Mouse (Mus musculus): ENCODE measurements around the gene Abcg8.

- peak; percentile 62 for TF ChIP-seq CTCF (IDR thresholded peaks at IDR 0.05)
- no peak for TF ChIP-seq POLR2A (IDR thresholded peaks at IDR 0.05; ENCODE audit: insufficient read depth, low read depth, low read length)
- TF ChIP-seq EP300 (IDR thresholded peaks at IDR 0.05; ENCODE audit: insufficient read depth, low read depth, low read length), result no peak
Observed at GRCm38 (mm10) chr17:84707407-84707806, 31.3 kb downstream of the Abcg8 start.
